Mouse (Mus musculus) kidney, embryonic 14.5 days (tissue): ENCODE measurements around the gene Trim65. TPM values are rescaled to one million over a fixed set of nuclear protein-coding genes. Genes with fewer than 3 reads are reported as not detected.
"Not testable (repeated sequence)": the region's sequence is repeated elsewhere in the genome, so short reads cannot be mapped to it uniquely, and the experiment has no call there.

ENCODE experiments used
- ATAC-seq: fragments of 200-750 bp; cut with Nextera tagmentation; 2 replicates; pipeline ENCODE4 v1.8.0; 2017; ENCODE audit warnings: moderate number of reproducible peaks, mild to moderate bottlenecking, moderate TSS enrichment, moderate library complexity; ENCODE audit not compliant: low FRiP score, low TSS enrichment
- H3K27ac ChIP-seq: fragments of 300-500 bp; sonication (generic); 2 replicates; pipeline ENCODE4 v1.5.1; 2014; ENCODE audit warnings: low read depth, mild to moderate bottlenecking, low read length, moderate library complexity, mixed read lengths
- H3K27me3 ChIP-seq: fragments of 300-500 bp; sonication (generic); 2 replicates; pipeline ENCODE4 v1.6.1; 2014; ENCODE audit warnings: mild to moderate bottlenecking, low read length; ENCODE audit not compliant: control insufficient read depth, insufficient read depth
- H3K36me3 ChIP-seq: fragments of 300-500 bp; sonication (generic); 2 replicates; pipeline ENCODE4 v1.6.1; 2014; ENCODE audit warnings: low read length, mixed read lengths; ENCODE audit not compliant: control insufficient read depth, insufficient read depth
- H3K4me1 ChIP-seq: fragments of 300-500 bp; sonication (generic); 2 replicates; pipeline ENCODE4 v1.6.1; 2014; ENCODE audit warnings: low read length, mixed read lengths; ENCODE audit not compliant: control insufficient read depth, insufficient read depth
- H3K4me2 ChIP-seq: fragments of 300-500 bp; sonication (generic); replicated peaks from 2 replicates; pipeline ENCODE4 v1.6.1; 2014; ENCODE audit warnings: low read depth, mild to moderate bottlenecking, low read length
- H3K4me3 ChIP-seq: fragments of 300-500 bp; sonication (generic); 2 replicates; pipeline ENCODE4 v1.5.1; 2014; ENCODE audit warnings: mild to moderate bottlenecking, low read length
- H3K9ac ChIP-seq: fragments of 300-500 bp; sonication (generic); 2 replicates; pipeline ENCODE4 v1.6.1; 2014; ENCODE audit warnings: low read depth, mild to moderate bottlenecking, low read length, moderate library complexity
- H3K9me3 ChIP-seq: fragments of 300-500 bp; sonication (generic); 2 replicates; pipeline ENCODE4 v1.6.1; 2016; ENCODE audit warnings: low read length; ENCODE audit not compliant: control insufficient read depth
- WGBS: fragments of 180-500 bp; shearing (Covaris S2); extraction: QIAGEN DNeasy Blood & Tissue Kit; methylation state at CpG from one replicate; pipeline ENCODE4 v1.1.7; 2014; 5-methylcytosine and 5-hydroxymethylcytosine counted together
- polyA plus RNA-seq: library from polyadenylated mRNA; unstranded; fragments of >200 nt; fragmentation: Nextera tagmentation; extraction: Ambion mirVana; gene quantifications from 2 replicates; pipeline ENCODE4 v1.2.1, GENCODE M21; 2014

Gene Trim65
- polyA plus RNA-seq, 1 experiment from 2014 or later, result 4.1 TPM

GRCm38 (mm10) chr11:116099462-116099861, 31.5 kb downstream of the Trim65 start:
- Histone ChIP-seq H3K9ac (no peak overlapping the region; the same call in 1 of the 2 replicates), H3K4me2 (peak overlapping the region; percentile 13; the same call in 1 of the 2 replicates), H3K4me3 (no peak overlapping the region; the same call in 1 of the 2 replicates), H3K27ac (peak overlapping the region; percentile 88), H3K9me3 (0 out of 2 replicates have a peak, but pooled peaks cover 2% of the 10 kb centered on the region), H3K27me3 (no peaks in the 10 kb centered on the region), H3K36me3 (no peaks in the 10 kb centered on the region), H3K4me1 (peaks cover 25% of the 10 kb centered on the region)
- 82% methylated on average over 6 of the region's 6 CpGs for WGBS
- ATAC-seq, result no peak

- 0 out of 2 replicates have a peak, but pooled peaks cover 2% of the 10 kb centered on the region for H3K9me3 ChIP-seq
- H3K4me1 ChIP-seq, result peaks cover 21% of the 10 kb centered on the region
- ATAC-seq, result peak; percentile 58; the same call in 1 of the 2 replicates
- 58% methylated on average over 14 of the region's 14 CpGs for WGBS
- peak overlapping the region; percentile 13; the same call in 1 of the 2 replicates for H3K4me2 ChIP-seq
- no peak overlapping the region; the same call in 1 of the 2 replicates for H3K4me3 ChIP-seq
- H3K9ac ChIP-seq, result no peak overlapping the region; the same call in 1 of the 2 replicates
- no peaks in the 10 kb centered on the region for H3K27me3 ChIP-seq
- H3K36me3 ChIP-seq, result no peaks in the 10 kb centered on the region
- H3K27ac ChIP-seq, result peak overlapping the region; percentile 88
Measured at GRCm38 (mm10) chr11:116098711-116099460, 32.0 kb downstream of the Trim65 start.

GRCm38 (mm10) chr11:116096213-116097108, 34.5 kb downstream of the Trim65 start:
- no peak overlapping the region for H3K9ac ChIP-seq
- 92% methylated on average over 5 of the region's 5 CpGs for WGBS
- 0 out of 2 replicates have a peak, but pooled peaks cover 2% of the 10 kb centered on the region for H3K9me3 ChIP-seq
- H3K36me3 ChIP-seq, result no peaks in the 10 kb centered on the region
- no peak overlapping the region for H3K27ac ChIP-seq
- H3K4me2 ChIP-seq, result no peak overlapping the region
- no peaks in the 10 kb centered on the region for H3K27me3 ChIP-seq
- H3K4me3 ChIP-seq, result no peak overlapping the region
- 0 out of 2 replicates have a peak, but pooled peaks cover 6% of the 10 kb centered on the region for H3K4me1 ChIP-seq
- ATAC-seq, result no peak

GRCm38 (mm10) chr11:116095573-116095972, 35.4 kb downstream of the Trim65 start:
- H3K4me3 ChIP-seq, result no peak overlapping the region
- no peaks in the 10 kb centered on the region for H3K36me3 ChIP-seq
- no peak overlapping the region; the same call in 1 of the 2 replicates for H3K27ac ChIP-seq
- no peak overlapping the region for H3K4me2 ChIP-seq
- no peak overlapping the region for H3K9ac ChIP-seq
- H3K9me3 ChIP-seq, result 0 out of 2 replicates have a peak, but pooled peaks cover 2% of the 10 kb centered on the region
- no peak for ATAC-seq
- 68% methylated on average over 3 of the region's 3 CpGs for WGBS
- no peaks in the 10 kb centered on the region for H3K27me3 ChIP-seq
- H3K4me1 ChIP-seq, result 0 out of 2 replicates have a peak, but pooled peaks cover 6% of the 10 kb centered on the region

- Histone ChIP-seq H3K4me2 (no peak overlapping the region; the same call in 1 of the 2 replicates), H3K27ac (peak overlapping the region; percentile 1; the same call in 1 of the 2 replicates), H3K9ac (no peak overlapping the region), H3K36me3 (no peaks in the 10 kb centered on the region), H3K27me3 (no peaks in the 10 kb centered on the region), H3K4me3 (no peak overlapping the region), H3K4me1 (0 out of 2 replicates have a peak, but pooled peaks cover 6% of the 10 kb centered on the region), H3K9me3 (0 out of 2 replicates have a peak, but pooled peaks cover 2% of the 10 kb centered on the region)
- 54% methylated on average over 16 of the region's 16 CpGs for WGBS
- ATAC-seq, result no peak
Measured at GRCm38 (mm10) chr11:116093771-116094565, 37.0 kb downstream of the Trim65 start.

- WGBS, result 96% methylated on average over 6 of the region's 6 CpGs
- H3K4me3 ChIP-seq, H3K4me1 ChIP-seq, H3K27ac ChIP-seq, H3K4me2 ChIP-seq, ATAC-seq, H3K9me3 ChIP-seq, H3K9ac ChIP-seq, H3K27me3 ChIP-seq, H3K36me3 ChIP-seq: not testable (repeated sequence)
Measured at GRCm38 (mm10) chr11:116092959-116093358, 38.0 kb downstream of the Trim65 start.

- 84% methylated on average over 6 of the region's 6 CpGs for WGBS
Measured at GRCm38 (mm10) chr11:116091591-116091990, 39.3 kb downstream of the Trim65 start.

GRCm38 (mm10) chr11:116089545-116089944, 41.4 kb downstream of the Trim65 start:
- Histone ChIP-seq H3K9me3 (no peaks in the 10 kb centered on the region), H3K27me3 (no peaks in the 10 kb centered on the region), H3K4me3 (no peak overlapping the region), H3K4me2 (no peak overlapping the region), H3K9ac (no peak overlapping the region), H3K27ac (no peak overlapping the region), H3K36me3 (no peaks in the 10 kb centered on the region), H3K4me1 (peaks cover 19% of the 10 kb centered on the region)
- no peak for ATAC-seq
- WGBS, result 92% methylated on average over 6 of the region's 6 CpGs

More at GRCm38 (mm10) chr11:116091591-116091990, 39.3 kb downstream of the Trim65 start:
- H3K9me3 ChIP-seq, result 0 out of 2 replicates have a peak, but pooled peaks cover under 1% of the 10 kb centered on the region
- H3K27ac ChIP-seq, result no peak overlapping the region
- H3K36me3 ChIP-seq, result no peaks in the 10 kb centered on the region
- H3K27me3 ChIP-seq, result no peaks in the 10 kb centered on the region
- no peak overlapping the region for H3K4me3 ChIP-seq
- H3K4me2 ChIP-seq, result no peak overlapping the region
- no peak overlapping the region for H3K9ac ChIP-seq
- ATAC-seq, result no peak
- H3K4me1 ChIP-seq, result peaks cover 10% of the 10 kb centered on the region; the same call in 1 of the 2 replicates
